Mouse (Mus musculus) R1 (cell line): ENCODE measurements at regions not wholly inside any gene's neighbourhood (a gene's known extent, or its start where the extent isn't known, plus 50 kb on each side); places are given as distances from the start of the nearest gene placed in this dataset.

Source experiments
- DNase-seq: peaks from one replicate; pipeline ENCODE4 v3.0.0-alpha.2; 2018; ENCODE audit warnings: low read depth, low spot score

- DNase-seq, result no peak
These were observed 192.5 kb downstream of the Cdc5l start for GRCm38 (mm10) chr17:45240963-45241543.

- no peak for DNase-seq
These were observed 193.0 kb downstream of the Cdc5l start for GRCm38 (mm10) chr17:45240545-45240944.

- DNase-seq, result peak; percentile 28
These were observed 196.3 kb downstream of the Cdc5l start for GRCm38 (mm10) chr17:45237246-45237645.

DNA sequence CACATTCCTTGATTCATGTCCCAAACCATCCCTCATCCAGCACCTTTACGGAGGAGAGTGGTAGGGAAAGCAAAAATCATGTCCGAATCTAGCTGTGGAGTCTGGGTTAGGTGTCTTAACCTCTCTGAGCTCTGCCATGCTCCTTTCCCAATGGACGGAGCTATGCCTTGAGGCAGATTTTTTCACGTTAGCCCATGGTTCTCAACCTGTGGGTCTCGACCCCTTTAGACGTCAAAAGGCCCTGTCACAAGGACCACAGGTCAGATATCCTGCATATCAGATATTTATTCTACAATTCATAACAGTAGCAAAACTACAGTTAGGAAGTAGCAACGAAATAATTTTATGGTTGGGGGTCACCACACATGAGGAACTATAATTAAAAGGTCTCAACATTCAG, 198.1 kb downstream of the Cdc5l start:
- DNase-seq, result no peak

- DNase-seq, result no peak
These were observed 200.7 kb downstream of the Cdc5l start for GRCm38 (mm10) chr17:45232874-45233273.

DNA sequence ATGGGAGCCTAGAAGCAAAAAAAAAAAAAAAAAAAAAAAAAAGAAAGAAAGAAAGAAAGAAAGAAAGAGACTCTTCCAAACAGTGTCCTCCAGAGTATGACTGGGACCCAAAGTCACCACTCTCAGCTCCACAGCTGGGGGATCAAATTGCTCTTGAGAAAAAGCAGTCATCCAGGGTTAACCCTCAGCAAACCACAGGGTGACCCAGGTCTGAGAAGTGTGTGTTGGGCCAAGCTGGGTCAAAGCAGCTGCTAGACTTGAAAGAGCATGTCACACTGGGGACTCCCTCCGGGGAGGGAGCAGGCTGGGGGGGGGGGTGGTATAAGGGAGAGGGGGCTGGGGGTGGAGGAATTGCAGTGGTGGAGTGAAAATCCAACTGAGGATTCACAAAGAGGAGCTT, 206.3 kb downstream of the Cdc5l start:
- no peak for DNase-seq

GRCm38 (mm10) chr17:45226486-45226885, 207.1 kb downstream of the Cdc5l start:
- no peak for DNase-seq

GRCm38 (mm10) chr17:45221625-45222024, 211.9 kb downstream of the Cdc5l start:
- no peak for DNase-seq

DNA sequence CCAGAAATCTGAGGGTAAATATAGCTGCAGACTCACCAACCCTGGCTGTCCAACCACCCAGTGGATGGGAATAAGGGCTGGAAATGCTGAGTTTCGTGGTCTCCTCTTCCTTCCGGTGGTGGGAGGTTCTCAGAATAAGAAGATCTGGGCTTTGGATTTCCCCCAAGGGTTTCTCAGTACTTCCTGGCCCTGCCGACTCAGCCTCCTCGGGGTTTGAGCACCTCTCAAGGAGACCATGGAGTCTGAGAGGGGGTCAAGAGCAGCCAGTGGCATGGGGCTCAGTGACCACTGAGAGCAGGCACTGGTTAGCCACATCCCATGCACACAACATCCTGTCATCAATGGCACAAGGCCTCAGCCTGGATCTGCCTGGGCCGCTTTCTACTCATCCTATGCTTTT, 216.4 kb downstream of the Cdc5l start:
- DNase-seq, result no peak

DNA sequence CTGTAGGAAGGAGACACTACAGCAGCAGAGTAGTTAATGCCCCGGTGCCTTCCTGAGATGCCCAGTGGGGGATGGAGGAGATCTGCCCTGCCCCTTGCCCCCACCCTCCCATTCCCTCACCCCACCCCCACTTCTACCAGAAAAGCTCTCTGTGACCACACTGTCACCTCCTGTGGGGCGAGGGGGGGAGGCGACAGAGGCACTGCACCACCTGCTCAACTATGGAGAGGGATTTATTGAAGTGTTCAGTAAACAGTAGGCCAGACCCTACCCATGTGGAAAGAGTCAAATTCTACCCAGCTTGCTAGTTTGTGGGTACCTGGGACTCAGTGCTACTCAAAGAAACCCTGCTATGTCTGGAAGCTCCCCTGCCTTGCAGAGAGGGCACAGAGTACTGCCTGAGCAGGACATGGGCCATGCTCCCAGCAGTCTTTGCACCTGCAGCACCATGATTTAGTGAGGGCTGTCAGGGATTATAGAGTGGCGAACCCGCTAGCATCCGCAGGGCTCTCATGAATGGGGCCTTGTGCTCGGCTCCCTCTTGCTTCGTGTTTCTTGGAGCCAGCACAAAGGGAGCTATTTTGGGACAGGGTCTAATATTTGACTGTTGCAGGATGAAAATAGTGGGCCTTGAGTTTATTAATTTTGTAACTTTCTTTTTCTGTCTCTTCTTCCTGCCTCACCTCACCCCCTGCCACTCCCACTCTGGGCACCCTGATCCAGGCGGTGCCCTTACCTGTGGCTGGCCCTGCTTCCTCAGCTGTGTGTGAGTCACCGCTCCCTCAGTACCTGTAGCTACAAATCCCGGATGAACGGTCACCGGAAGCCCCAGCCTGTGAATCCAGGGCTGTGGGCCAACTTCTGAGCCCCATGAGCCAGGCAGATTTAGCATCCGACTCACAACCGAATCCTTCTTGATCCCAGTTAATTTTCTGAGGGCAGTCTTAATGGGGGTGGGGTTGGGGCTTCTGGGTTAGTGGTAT, 218.2 kb downstream of the Cdc5l start:
- no peak for DNase-seq

DNA sequence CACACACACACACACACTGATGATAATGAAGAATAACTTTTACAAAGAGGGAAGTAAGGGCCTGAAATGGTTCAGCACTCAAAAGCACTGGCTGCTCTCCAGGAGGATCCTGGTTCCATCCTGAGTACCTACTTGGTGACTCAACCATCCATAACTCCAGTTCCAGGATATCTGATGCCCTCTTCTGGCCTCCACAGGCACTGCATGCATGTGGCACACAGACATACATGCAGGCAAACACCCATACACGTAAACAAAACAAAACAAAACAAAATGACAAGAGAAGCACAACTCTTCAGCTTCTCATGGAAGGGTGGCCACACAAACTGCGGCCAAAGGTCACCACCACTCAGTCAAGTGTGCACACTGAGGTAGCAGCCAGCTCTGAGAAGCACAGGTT, 222.6 kb downstream of the Cdc5l start:
- DNase-seq, result peak; percentile 60

DNA sequence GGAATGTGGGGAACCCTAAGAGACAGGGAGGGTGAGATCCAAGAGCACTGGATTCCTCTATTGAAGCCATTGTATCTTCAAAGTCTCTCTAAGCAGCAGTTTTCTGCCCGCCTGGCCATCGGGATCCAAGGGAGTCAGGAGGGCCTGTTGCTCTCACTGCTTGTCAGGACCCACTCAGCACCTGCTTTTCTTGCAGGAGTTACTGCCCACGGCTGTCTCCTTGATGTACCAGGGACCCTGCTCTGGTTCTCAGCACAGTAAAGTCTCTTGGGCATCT, 224.2 kb downstream of the Cdc5l start:
- no peak for DNase-seq

DNA sequence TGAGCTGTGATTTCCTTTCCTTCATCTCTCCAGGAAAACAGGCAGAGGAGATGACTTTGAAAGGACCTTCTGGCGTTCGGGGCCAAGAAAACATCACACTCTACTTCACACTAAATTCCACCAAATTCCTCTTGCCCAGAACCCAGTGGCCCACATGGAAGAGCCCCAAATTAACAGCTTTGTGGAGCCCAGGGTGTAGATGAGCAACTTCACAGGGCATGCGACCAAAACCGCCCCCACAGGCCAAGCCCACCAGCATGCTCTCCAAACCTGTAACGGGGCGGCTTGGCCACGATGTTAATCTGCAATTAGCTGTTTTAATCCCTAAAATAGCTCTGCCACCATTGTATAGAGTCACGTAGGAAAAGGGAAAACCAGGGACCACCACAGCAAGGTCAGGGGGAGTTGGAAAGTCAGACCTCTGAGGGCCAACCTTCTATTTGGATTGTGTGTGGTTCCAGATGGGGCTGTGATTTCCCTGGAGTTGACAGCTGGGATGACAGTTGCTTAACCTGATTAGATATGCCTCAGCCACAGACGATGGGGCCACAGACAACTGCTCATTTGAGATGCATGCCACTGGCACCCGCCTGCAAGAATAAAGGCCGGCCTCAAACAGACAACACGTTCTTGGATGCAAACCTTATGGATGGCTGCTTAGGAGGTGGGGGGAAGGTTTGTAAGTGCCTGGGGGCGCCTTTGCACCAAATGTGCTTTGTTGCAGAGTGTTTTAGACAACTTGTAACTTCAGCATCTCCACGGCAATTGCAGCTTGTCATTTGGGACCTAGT, 224.7 kb downstream of the Cdc5l start:
- DNase-seq, result no peak

GRCm38 (mm10) chr17:45195779-45196178, 237.8 kb downstream of the Cdc5l start:
- DNase-seq, result peak; percentile 60

GRCm38 (mm10) chr17:45194786-45195281, 238.7 kb downstream of the Cdc5l start:
- no peak for DNase-seq

GRCm38 (mm10) chr17:45193456-45194025, 240.0 kb downstream of the Cdc5l start:
- no peak for DNase-seq

DNA sequence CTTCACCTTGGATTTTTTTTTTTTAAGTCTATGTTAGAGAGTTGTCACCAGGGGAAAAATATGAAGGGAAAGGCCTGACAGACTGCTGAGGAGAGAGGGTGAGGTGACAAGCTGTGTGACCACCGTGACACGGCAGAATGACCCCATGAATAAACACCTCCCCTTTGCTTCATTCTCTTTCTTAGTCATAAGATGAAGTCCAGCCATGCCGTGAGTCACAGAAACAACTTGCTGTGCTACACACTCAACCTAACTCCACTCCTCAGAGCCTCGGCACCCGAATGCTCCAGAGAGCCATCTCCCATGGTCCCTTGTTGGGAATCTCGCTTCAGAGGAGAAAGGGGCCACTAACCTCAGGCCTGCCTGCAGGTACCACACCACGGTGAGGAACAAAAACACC, 246.1 kb downstream of the Cdc5l start:
- no peak for DNase-seq

DNA sequence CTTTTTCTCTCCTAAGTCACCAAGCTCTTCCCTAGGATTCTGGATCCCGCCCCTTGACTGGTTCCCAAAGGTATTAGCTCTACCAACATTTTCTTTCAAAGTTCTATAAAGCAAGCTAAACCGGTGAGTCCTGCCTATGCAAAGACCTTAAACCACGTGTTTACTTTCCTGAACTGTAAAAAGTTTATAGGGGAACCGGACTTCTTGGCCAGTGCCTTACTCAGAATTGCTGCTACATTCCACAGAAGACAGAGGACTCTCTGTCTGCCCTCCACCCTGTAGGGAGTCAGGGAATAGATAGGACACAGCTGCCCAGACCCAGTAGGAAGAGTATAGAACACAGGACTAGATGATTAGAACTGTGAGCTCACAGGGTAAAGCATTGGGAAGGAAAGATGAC, 257.2 kb downstream of the Cdc5l start:
- no peak for DNase-seq

DNA sequence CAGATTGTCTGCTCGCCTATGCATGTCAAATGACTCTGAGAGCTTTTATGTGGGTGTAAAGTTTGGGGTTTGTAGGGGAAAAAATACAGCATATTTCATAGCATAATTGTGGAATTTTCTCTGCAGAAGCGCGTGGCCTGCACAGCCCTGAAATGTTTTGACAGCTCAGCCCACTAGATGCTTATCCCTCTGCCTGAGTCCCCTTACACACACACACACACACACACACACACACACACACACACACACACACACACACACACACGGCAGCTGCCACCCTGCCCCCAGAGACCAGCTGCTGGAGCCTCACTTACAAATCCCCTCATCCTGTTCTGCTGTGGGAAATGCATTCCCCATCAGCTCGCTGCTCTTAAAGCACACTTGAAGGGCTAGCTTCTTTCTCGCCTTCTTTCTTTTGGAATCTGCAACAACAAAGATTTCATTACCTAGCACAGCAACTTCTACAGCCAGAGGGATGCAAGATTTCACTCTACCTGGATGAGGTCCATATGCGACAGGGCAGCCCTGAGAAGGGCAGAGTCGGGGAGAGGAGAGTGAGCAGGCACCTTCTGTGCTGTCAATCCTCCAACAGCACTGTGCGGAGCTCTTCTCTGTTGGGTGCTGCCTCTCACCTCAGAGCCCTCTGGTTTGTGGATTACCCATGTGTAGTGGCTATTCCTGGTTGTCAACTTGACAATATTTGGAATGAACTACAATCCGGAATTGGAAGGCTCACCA, 264.1 kb downstream of the Cdc5l start:
- DNase-seq, result no peak
